Mouse (Mus musculus) intestine, embryonic 16.5 days (tissue): ENCODE data around the gene Abca8a. TPM values are rescaled to one million over a fixed set of nuclear protein-coding genes. Genes with fewer than 3 reads are reported as not detected.

ENCODE experiments used
- ATAC-seq: fragments of 200-750 bp; cut with Nextera tagmentation; 2 replicates; pipeline ENCODE4 v1.8.0; 2017; ENCODE audit warnings: moderate TSS enrichment, moderate library complexity
- H3K27ac ChIP-seq: fragments of 300-500 bp; sonication (generic); 2 replicates; pipeline ENCODE4 v1.5.1; 2014; ENCODE audit warnings: mild to moderate bottlenecking, low read length
- H3K27me3 ChIP-seq: fragments of 300-500 bp; sonication (generic); replicated peaks from 2 replicates; pipeline ENCODE4 v1.6.1; 2014; ENCODE audit warnings: low read length, control low read depth, mixed read lengths; ENCODE audit not compliant: control insufficient read depth, insufficient read depth
- H3K36me3 ChIP-seq: fragments of 300-500 bp; sonication (generic); 2 replicates; pipeline ENCODE4 v1.6.1; 2014; ENCODE audit warnings: low read length, control low read depth; ENCODE audit not compliant: control insufficient read depth, insufficient read depth
- H3K4me1 ChIP-seq: fragments of 300-500 bp; sonication (generic); 2 replicates; pipeline ENCODE4 v1.6.1; 2014; ENCODE audit warnings: low read length, control low read depth, mixed read lengths; ENCODE audit not compliant: control insufficient read depth, insufficient read depth
- H3K4me2 ChIP-seq: fragments of 300-500 bp; sonication (generic); 2 replicates; pipeline ENCODE4 v1.6.1; 2014; ENCODE audit warnings: low read depth, low read length, control low read depth
- H3K4me3 ChIP-seq: fragments of 300-500 bp; sonication (generic); 2 replicates; pipeline ENCODE4 v1.5.1; 2014; ENCODE audit warnings: mild to moderate bottlenecking, low read length
- H3K9ac ChIP-seq: fragments of 300-500 bp; sonication (generic); 2 replicates; pipeline ENCODE4 v1.6.1; 2014; ENCODE audit warnings: low read depth, low read length
- H3K9me3 ChIP-seq: fragments of 300-500 bp; sonication (generic); 2 replicates; pipeline ENCODE4 v1.6.1; 2016; ENCODE audit warnings: low read length, control low read depth; ENCODE audit not compliant: control insufficient read depth
- WGBS: fragments of 180-500 bp; shearing (Covaris S2); extraction: QIAGEN DNeasy Blood & Tissue Kit; methylation state at CpG from one replicate; pipeline ENCODE4 v1.1.7; 2014; 5-methylcytosine and 5-hydroxymethylcytosine counted together
- polyA plus RNA-seq: library from polyadenylated mRNA; unstranded; fragments of >200 nt; fragmentation: Nextera tagmentation; extraction: Ambion mirVana; gene quantifications from 2 replicates; pipeline ENCODE4 v1.2.1, GENCODE M21; 2015

Abca8a gene
- polyA plus RNA-seq, result 0.67 and 0.89 TPM in 2 replicates

DNA sequence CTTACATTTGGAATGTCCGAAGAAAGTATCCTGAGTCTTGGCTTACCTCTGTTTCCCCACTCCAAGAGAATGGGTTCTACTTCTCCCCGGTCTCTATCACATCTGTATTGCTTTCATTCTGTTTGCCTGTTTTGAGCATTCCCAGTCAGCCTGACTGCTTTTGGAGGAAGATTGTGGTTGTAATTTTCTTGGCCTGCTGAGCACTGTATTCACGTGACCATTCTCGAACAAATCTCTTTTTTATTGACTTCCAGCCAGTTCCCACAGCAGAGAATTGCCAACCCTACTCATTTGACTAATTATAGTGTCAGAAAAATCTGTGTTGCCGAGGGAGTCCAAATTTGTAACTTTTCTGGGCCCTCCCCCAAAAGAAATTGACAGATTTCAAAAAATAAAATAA is at the start of gene Abca8a:
Gene Abca8a (minus strand): TSS at position 121 of the 400 bp plus-strand sequence.
- no peaks in the 10 kb centered on the region for H3K4me1 ChIP-seq
- H3K27ac ChIP-seq, result no peak within 1 kb of the TSS
- no peaks in the 10 kb centered on the region for H3K9me3 ChIP-seq
- H3K9ac ChIP-seq, result no peak within 1 kb of the TSS
- 60% methylated on average over 5 of the region's 5 CpGs for WGBS
- H3K27me3 ChIP-seq, result no peaks in the 10 kb centered on the region
- H3K36me3 ChIP-seq, result no peaks in the 10 kb centered on the region
- no peak within 1 kb of the TSS for H3K4me3 ChIP-seq
- no peak within 1 kb of the TSS for H3K4me2 ChIP-seq
- ATAC-seq, result no peak

DNA sequence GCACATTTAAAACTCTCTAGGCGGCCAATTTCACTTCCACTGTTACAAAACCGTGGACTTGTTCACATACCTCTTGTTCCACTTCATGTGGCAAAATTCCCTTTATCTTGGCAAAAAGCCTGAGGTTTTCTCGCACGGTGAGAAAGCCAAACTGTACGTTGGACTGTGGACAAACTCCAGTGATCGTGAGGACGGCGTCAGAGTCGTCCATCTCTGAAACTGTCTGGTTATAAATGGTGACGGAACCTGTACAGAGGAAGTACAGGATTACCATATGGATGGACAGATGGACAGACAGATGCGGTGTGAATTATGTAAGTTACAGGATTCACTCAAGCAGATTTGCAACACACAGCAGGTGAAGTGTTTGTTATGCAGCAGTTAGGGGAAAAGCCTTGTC is 49.6 kb upstream of the Abca8a start:
- 81% methylated on average over 11 of the region's 11 CpGs for WGBS
- H3K9ac ChIP-seq, result no peak overlapping the region
- H3K27ac ChIP-seq, result no peak overlapping the region
- H3K4me3 ChIP-seq, result no peak overlapping the region
- no peak for ATAC-seq
- no peaks in the 10 kb centered on the region for H3K27me3 ChIP-seq
- H3K36me3 ChIP-seq, result no peaks in the 10 kb centered on the region
- no peaks in the 10 kb centered on the region for H3K4me1 ChIP-seq
- no peaks in the 10 kb centered on the region for H3K9me3 ChIP-seq
- H3K4me2 ChIP-seq, result no peak overlapping the region

DNA sequence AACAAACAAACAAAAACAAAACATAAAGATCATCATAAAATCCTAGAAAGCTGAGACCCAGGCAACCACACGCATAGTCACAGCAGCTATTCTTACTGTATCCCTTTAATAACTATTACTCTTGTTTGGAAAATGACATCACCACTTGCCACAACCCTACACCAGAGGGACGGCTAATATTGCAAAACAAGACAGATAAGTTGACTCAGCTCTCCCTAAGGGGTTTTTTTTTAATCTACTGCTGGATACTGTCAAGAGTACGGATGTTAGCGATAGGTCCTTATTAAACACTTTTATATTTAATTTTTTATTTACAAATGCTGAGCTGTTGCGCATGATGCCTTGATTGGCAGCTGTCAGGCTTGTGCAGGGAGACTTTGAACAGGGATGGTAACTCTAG is 35.0 kb upstream of the Abca8a start:
- no peaks in the 10 kb centered on the region for H3K36me3 ChIP-seq
- no peak overlapping the region for H3K4me2 ChIP-seq
- H3K4me1 ChIP-seq, result no peaks in the 10 kb centered on the region
- H3K27me3 ChIP-seq, result no peaks in the 10 kb centered on the region
- H3K4me3 ChIP-seq, result no peak overlapping the region
- WGBS, result 75% methylated on average over 5 of the region's 5 CpGs
- ATAC-seq, result no peak
- no peaks in the 10 kb centered on the region for H3K9me3 ChIP-seq
- no peak overlapping the region for H3K27ac ChIP-seq
- H3K9ac ChIP-seq, result no peak overlapping the region

DNA sequence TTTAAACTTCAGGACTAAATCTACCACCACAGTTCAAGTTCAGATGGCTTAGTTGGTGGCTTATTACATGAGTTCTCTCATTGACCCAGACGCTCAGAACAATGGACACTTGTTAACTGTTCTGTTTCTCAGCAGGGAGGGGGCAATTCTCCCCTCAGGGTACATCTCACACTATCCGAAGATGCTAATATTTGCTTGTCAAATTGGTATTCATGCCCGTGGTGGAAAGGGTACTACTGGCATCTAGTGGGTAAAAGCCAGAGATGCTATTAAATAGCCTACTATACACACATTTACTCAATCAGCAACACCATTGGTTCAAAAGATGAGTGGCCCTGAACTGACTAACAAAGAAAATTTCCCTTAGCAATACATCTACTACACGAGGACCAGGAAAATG is 15.4 kb upstream of the Abca8a start:
- H3K9ac ChIP-seq, result no peak overlapping the region
- H3K4me1 ChIP-seq, result no peaks in the 10 kb centered on the region
- H3K4me3 ChIP-seq, result no peak overlapping the region
- no peaks in the 10 kb centered on the region for H3K9me3 ChIP-seq
- H3K36me3 ChIP-seq, result no peaks in the 10 kb centered on the region
- no peak for ATAC-seq
- no peak overlapping the region for H3K27ac ChIP-seq
- 57% methylated on average over 4 of the region's 4 CpGs for WGBS
- no peaks in the 10 kb centered on the region for H3K27me3 ChIP-seq
- no peak overlapping the region for H3K4me2 ChIP-seq

DNA sequence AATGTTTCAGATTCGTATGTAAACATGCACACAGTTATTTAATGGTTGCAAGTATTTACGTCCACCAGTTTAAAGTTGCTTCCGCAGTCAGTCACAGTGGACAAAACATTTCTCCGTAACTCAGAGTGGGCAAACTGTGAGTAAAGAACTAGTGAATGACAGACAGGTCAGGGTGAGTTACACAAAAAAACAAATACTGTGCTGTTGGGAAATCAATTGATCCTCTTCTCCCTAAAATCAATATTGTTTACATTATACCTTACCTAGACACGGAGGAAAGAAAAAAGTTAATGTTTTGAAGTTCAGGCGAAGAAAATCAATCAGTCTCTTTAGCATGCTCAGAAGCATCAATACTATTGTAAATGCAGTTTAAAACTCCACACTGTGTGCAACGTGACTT is 5.7 kb upstream of the Abca8a start:
- H3K27ac ChIP-seq, result no peak overlapping the region
- no peak overlapping the region for H3K4me3 ChIP-seq
- no peaks in the 10 kb centered on the region for H3K36me3 ChIP-seq
- H3K9me3 ChIP-seq, result no peaks in the 10 kb centered on the region
- H3K4me1 ChIP-seq, result no peaks in the 10 kb centered on the region
- ATAC-seq, result no peak
- WGBS, result 71% methylated on average over 7 of the region's 7 CpGs
- H3K27me3 ChIP-seq, result no peaks in the 10 kb centered on the region
- H3K9ac ChIP-seq, result no peak overlapping the region
- no peak overlapping the region for H3K4me2 ChIP-seq

DNA sequence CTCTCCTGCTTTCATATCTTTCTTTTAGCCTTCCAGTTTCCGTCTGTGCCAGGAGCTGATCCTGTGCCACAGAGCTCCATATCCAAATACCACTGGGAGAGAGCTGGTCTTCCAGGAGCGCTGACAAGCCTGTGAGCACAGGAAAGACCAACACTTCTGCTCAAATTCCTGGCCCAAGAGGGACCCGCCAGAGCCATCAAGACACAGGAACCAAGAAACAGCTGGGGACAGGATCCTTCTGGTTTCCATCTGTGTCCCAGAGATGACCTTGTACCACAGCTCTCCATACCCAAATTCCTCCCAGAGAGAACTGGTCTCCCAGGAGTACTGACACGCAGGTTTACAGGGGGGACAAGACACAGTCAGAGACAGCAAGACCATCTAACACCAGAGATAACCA is 3.1 kb upstream of the Abca8a start:
- Histone ChIP-seq H3K4me3 (no peak overlapping the region), H3K36me3 (no peaks in the 10 kb centered on the region), H3K9me3 (no peaks in the 10 kb centered on the region), H3K4me2 (no peak overlapping the region), H3K27ac (no peak overlapping the region), H3K27me3 (no peaks in the 10 kb centered on the region), H3K9ac (no peak overlapping the region), H3K4me1 (no peaks in the 10 kb centered on the region)
- 81% methylated on average over 4 of the region's 4 CpGs for WGBS
- ATAC-seq, result no peak

DNA sequence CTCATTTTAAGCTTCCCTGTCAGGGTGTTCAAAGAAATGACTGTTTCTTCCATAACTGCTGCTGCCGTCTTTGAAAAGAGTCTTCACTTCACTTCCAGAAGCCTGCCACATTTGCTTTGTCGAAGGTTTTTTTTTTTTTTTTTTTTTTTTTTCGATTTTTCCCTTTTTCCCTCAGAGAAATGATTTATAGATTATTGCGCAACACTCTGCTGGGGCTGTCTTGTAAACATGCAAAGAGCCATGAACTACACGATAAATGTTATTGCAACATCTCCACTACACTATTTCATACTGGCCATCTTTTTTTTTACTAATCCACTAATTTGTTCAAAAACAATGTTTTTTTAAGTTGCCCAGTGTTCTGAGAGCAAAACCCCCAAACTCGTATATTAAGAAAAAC is 1.7 kb upstream of the Abca8a start:
- H3K27ac ChIP-seq, result no peak overlapping the region
- no peak overlapping the region for H3K4me3 ChIP-seq
- no peaks in the 10 kb centered on the region for H3K36me3 ChIP-seq
- ATAC-seq, result no peak
- no peaks in the 10 kb centered on the region for H3K27me3 ChIP-seq
- H3K9me3 ChIP-seq, result no peaks in the 10 kb centered on the region
- no peak overlapping the region for H3K9ac ChIP-seq
- 56% methylated on average over 6 of the region's 6 CpGs for WGBS
- H3K4me2 ChIP-seq, result no peak overlapping the region
- no peaks in the 10 kb centered on the region for H3K4me1 ChIP-seq

DNA sequence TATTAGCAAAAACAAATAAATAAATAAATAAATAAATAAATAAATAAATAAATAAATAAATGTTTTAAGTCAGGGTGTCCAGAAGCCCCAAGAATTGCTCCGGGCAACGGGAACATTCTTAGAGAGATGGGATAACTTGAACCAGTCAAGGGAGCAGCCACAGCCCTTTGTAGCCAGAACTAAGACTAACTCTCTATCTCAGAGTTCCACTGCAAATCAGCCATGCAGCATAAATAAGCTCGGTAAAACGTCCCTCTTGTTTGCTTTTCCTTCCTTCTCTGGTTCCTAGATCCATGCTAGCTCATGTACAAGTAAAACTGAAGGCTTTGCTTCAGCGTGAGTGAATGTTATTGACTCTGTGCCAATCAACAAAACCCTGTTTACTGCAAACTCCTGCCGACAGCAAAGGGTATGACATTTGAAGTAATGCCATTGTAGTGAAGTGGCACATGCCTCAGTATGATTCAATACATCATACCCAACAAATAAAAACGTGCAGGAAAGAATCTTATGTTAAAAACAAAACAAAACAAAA is 865 bp downstream of the Abca8a start:
- Histone ChIP-seq H3K4me3 (no peak overlapping the region), H3K27me3 (no peaks in the 10 kb centered on the region), H3K9me3 (no peaks in the 10 kb centered on the region), H3K4me2 (no peak overlapping the region), H3K27ac (no peak overlapping the region), H3K9ac (no peak overlapping the region), H3K36me3 (no peaks in the 10 kb centered on the region), H3K4me1 (no peaks in the 10 kb centered on the region)
- no peak for ATAC-seq
- WGBS, result 65% methylated on average over 7 of the region's 7 CpGs

DNA sequence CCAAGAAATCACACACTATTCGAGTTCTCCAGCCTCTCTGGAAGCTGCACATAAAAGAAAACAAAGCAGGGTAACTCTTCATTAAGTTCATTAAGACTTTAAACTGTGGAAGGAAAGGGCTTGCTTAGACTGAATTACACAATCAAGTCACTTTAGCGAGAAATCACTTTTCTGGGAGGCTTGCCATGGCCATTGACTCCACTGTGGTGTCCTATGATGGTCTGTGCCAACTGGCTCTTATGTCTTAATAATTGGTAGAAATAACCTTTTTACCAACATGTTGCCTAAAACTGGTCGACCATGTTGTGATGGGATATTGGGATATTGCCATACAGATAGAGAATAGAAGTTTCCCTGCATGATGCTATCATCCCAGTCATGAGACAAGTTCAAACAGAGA is 1.5 kb downstream of the Abca8a start:
- ATAC-seq, result no peak
- Histone ChIP-seq H3K36me3 (no peaks in the 10 kb centered on the region), H3K4me2 (no peak overlapping the region), H3K27me3 (no peaks in the 10 kb centered on the region), H3K27ac (no peak overlapping the region), H3K4me3 (no peak overlapping the region), H3K4me1 (no peaks in the 10 kb centered on the region), H3K9ac (no peak overlapping the region), H3K9me3 (no peaks in the 10 kb centered on the region)
- WGBS, result 83% methylated on average over 3 of the region's 3 CpGs

DNA sequence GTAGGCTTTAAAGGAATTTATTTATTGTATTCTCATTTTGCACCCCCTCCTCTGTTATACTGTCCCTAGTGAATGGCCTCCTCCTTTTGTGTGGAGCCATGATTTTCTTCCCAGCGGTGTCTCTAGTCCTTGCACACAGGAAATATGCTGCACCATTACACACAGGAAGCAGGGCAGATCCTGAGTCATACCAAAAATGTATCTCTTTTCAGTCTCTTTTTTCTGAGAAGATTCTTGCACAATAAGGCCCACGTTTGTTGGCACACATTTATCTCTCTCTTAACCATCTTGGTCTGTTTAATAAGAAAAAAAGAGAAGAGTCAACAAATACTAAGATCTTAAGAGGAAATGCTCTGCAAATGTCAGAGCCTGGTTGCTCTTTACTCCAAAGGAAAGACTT is 4.5 kb downstream of the Abca8a start:
- no peaks in the 10 kb centered on the region for H3K36me3 ChIP-seq
- ATAC-seq, result no peak
- WGBS, result 58% methylated on average over 2 of the region's 2 CpGs

More for the DNA sequence above, 4.5 kb downstream of the Abca8a start:
- H3K4me3 ChIP-seq, result no peak overlapping the region
- H3K9me3 ChIP-seq, result no peaks in the 10 kb centered on the region
- H3K4me1 ChIP-seq, result no peaks in the 10 kb centered on the region
- H3K4me2 ChIP-seq, result no peak overlapping the region
- no peak overlapping the region for H3K9ac ChIP-seq
- H3K27ac ChIP-seq, result no peak overlapping the region
- H3K27me3 ChIP-seq, result no peaks in the 10 kb centered on the region
